Mouse (Mus musculus) limb, embryonic 10.5 days (tissue): Measurements from ENCODE around the gene Fam24a. TPM values are rescaled to one million over a fixed set of nuclear protein-coding genes. Genes with fewer than 3 reads are reported as not detected.

Source experiments
- DNase-seq: peaks from one replicate; pipeline ENCODE4 v3.0.0-alpha.2; 2017; ENCODE audit warnings: low spot score
- H3K27ac ChIP-seq: fragments of 300-500 bp; sonication (generic); 2 replicates; pipeline ENCODE4 v1.5.1; 2016; ENCODE audit warnings: mild to moderate bottlenecking
- H3K27me3 ChIP-seq: fragments of 300-500 bp; sonication (generic); 2 replicates; pipeline ENCODE4 v1.6.1; 2016; ENCODE audit warnings: low read depth, mild to moderate bottlenecking; ENCODE audit not compliant: poor library complexity, severe bottlenecking
- H3K36me3 ChIP-seq: fragments of 300-500 bp; sonication (generic); 2 replicates; pipeline ENCODE4 v1.6.1; 2016; ENCODE audit warnings: mild to moderate bottlenecking, moderate library complexity
- H3K4me1 ChIP-seq: fragments of 300-500 bp; sonication (generic); 2 replicates; pipeline ENCODE4 v1.6.1; 2016
- H3K4me3 ChIP-seq: fragments of 300-500 bp; sonication (generic); 2 replicates; pipeline ENCODE4 v1.5.1; 2016; ENCODE audit warnings: mild to moderate bottlenecking, moderate library complexity
- H3K9me3 ChIP-seq: fragments of 300-500 bp; sonication (generic); replicated peaks from 2 replicates; pipeline ENCODE4 v1.6.1; 2016; ENCODE audit warnings: mild to moderate bottlenecking
- WGBS: fragments of 180-500 bp; shearing (Covaris S2); methylation state at CpG from one replicate; pipeline ENCODE4 v1.1.7; 2016; 5-methylcytosine and 5-hydroxymethylcytosine counted together
- polyA plus RNA-seq: library from polyadenylated mRNA; unstranded; fragments of >200 nt; fragmentation: Nextera tagmentation; extraction: Ambion mirVana; gene quantifications from 2 replicates; pipeline ENCODE4 v1.2.1, GENCODE M21; 2016

Fam24a gene
- polyA plus RNA-seq = not detected in 2 replicates

DNA sequence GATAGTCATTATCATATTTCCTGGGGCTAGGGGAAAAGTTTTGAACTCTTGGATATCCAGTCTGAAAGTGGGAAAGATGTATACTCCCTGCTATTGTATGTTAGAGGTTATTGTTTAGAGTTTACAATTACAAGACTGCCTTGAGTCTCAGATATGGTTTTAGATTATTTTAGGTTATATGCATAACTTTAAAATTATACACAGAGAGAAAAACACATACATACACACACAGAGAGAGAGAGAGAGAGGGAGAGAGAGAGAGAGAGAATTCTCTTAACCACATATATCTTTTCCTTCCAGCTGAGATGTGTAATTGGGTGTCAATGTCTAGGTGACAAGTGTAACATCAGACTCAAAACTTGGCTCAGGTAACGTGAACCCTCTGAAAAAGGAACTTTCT lies at the start of gene Fam24a:
TSS of gene Fam24a (plus strand) at position 301 of the 400 bp plus-strand sequence.
- H3K4me3 ChIP-seq = no peak within 1 kb of the TSS
- H3K4me1 ChIP-seq = no peaks in the 10 kb centered on the region
- no peaks in the 10 kb centered on the region for H3K9me3 ChIP-seq
- DNase-seq = no peak
- no peaks in the 10 kb centered on the region for H3K27me3 ChIP-seq
- WGBS = 54% methylated on average over 1 of the region's 1 CpGs
- H3K36me3 ChIP-seq = 0 out of 2 replicates have a peak, but pooled peaks cover 4% of the 10 kb centered on the region
- no peak within 1 kb of the TSS for H3K27ac ChIP-seq

DNA sequence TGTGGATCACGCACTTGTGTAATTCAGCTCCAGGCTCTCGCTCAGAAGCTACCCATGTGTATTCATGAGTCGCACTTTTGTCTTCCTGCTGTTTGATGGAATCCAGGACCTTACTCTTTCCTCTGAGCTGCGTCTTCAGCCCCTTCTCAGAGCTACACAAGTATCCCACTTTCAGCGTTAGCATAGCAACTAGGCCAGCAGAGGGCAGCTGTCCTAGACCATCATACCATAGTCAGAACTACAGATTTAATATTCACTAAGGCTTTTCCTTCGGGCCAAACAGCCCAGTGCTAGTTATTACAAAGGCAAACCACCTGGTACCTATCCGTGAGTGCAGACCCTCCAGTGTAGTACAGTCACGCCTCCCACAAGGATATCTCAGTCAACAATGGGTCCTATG lies 36.5 kb upstream of the Fam24a start:
- H3K27me3 ChIP-seq = no peaks in the 10 kb centered on the region
- H3K27ac ChIP-seq = no peak overlapping the region
- DNase-seq = no peak
- WGBS = 77% methylated on average over 8 of the region's 8 CpGs
- H3K4me3 ChIP-seq = no peak overlapping the region
- H3K36me3 ChIP-seq = no peaks in the 10 kb centered on the region
- no peaks in the 10 kb centered on the region for H3K4me1 ChIP-seq
- H3K9me3 ChIP-seq = no peaks in the 10 kb centered on the region

DNA sequence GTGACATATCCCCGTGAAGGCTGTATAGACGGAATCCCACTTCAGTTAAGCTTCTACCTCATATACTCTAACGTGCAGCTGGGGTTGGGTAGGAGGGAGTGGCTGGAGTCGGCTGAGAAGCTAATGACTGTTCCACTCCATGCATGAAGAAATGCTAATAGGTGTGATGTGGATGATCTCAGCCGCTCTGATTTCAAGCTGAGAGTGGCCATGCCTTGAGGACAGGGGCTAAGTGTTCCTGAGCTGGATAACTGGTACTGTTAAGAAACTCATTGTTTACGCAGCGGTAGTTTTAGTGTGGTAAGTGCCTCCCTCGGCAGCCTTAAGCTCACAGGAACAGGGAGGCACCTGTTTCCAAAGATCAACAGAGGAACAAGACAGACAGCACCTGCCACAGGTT lies 30.3 kb upstream of the Fam24a start:
- DNase-seq = no peak
- Histone ChIP-seq H3K27ac (no peak overlapping the region), H3K36me3 (no peaks in the 10 kb centered on the region), H3K4me3 (no peak overlapping the region), H3K4me1 (no peaks in the 10 kb centered on the region), H3K27me3 (no peaks in the 10 kb centered on the region), H3K9me3 (no peaks in the 10 kb centered on the region)
- WGBS = 87% methylated on average over 8 of the region's 8 CpGs

GRCm38 (mm10) chr7:131306733-131307132 lies 26.9 kb upstream of the Fam24a start:
- H3K27me3 ChIP-seq = no peaks in the 10 kb centered on the region
- no peak overlapping the region for H3K27ac ChIP-seq
- H3K36me3 ChIP-seq = no peaks in the 10 kb centered on the region
- no peak overlapping the region for H3K4me3 ChIP-seq
- no peaks in the 10 kb centered on the region for H3K9me3 ChIP-seq
- 82% methylated on average over 5 of the region's 5 CpGs for WGBS
- DNase-seq = no peak
- H3K4me1 ChIP-seq = no peaks in the 10 kb centered on the region

DNA sequence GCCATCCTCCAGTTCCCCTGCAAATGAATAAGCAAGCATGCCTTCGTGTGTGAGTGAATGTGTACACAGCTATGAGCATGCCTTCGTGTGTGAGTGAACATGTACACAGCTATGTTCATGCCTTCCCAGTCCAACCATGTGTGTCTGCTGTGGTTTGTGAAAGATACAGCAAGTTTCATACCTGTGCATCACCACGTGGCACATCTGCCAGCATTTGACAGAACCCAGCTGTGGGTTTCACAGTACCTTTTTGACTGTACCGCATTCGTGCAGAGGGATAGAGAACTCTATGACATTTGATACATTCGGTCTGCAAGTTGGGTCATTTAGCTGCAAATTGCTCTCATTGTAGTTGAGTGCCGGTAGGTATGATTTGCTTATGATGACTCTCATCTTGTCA lies 19.2 kb upstream of the Fam24a start:
- Histone ChIP-seq H3K9me3 (no peaks in the 10 kb centered on the region), H3K4me3 (no peak overlapping the region), H3K27ac (no peak overlapping the region), H3K36me3 (no peaks in the 10 kb centered on the region), H3K27me3 (no peaks in the 10 kb centered on the region), H3K4me1 (no peaks in the 10 kb centered on the region)
- 88% methylated on average over 7 of the region's 7 CpGs for WGBS
- DNase-seq = no peak

GRCm38 (mm10) chr7:131317587-131317986 lies 16.1 kb upstream of the Fam24a start:
- DNase-seq = no peak
- 65% methylated on average over 12 of the region's 12 CpGs for WGBS

DNA sequence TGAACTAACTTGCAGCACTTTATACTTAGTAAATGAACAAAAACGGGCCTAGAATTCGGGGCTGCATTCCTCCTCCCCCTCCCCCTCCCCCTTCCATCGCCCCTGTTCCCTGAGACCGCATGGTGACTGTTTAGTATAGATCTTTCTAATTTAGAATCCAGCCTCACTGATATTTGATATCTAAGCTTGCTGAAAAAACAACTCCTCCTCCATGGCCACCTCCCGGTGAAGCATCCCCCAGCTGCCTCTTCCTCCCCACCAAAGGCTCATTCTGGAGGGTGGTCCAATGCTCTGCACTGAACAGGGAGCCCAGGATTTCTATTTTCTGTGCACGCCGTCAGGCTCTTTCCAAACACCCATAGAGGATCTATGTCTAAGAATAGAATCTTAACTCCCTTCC lies 15.3 kb upstream of the Fam24a start:
- no peaks in the 10 kb centered on the region for H3K36me3 ChIP-seq
- no peak overlapping the region for H3K27ac ChIP-seq
- DNase-seq = no peak
- H3K27me3 ChIP-seq = no peaks in the 10 kb centered on the region
- H3K9me3 ChIP-seq = no peaks in the 10 kb centered on the region
- H3K4me1 ChIP-seq = no peaks in the 10 kb centered on the region
- no peak overlapping the region for H3K4me3 ChIP-seq
- WGBS = 88% methylated on average over 5 of the region's 7 CpGs

More at GRCm38 (mm10) chr7:131317587-131317986, 16.1 kb upstream of the Fam24a start:
- no peak overlapping the region for H3K27ac ChIP-seq
- H3K4me1 ChIP-seq = no peaks in the 10 kb centered on the region
- no peaks in the 10 kb centered on the region for H3K9me3 ChIP-seq
- no peaks in the 10 kb centered on the region for H3K36me3 ChIP-seq
- no peaks in the 10 kb centered on the region for H3K27me3 ChIP-seq
- H3K4me3 ChIP-seq = no peak overlapping the region

- DNase-seq = no peak
These were observed 11.5 kb upstream of the Fam24a start, which contains the start of gene Cuzd1 for GRCm38 (mm10) chr7:131322192-131322591. Gene Cuzd1 (minus strand): TSS chr7:131322292.

DNA sequence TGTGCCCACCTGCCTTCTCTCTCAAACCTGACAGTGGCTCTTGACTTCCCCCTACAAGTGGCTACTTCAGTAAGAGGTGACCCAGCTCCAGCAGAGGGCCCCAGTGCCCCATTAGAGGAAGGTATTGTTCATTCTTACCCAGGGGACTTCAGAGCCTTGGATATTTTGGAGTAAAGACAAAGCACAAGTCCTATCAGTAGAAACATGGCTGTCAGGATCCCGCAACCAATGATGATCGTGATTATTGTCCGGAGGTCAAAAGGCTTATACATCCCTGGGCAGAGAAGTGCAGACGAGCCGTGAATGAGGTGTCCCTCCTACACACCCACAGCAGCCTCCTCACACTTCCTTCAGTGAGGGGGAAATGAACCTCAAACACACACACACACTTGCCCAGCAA lies 6.6 kb upstream of the Fam24a start:
- Histone ChIP-seq H3K27me3 (no peaks in the 10 kb centered on the region), H3K4me1 (no peaks in the 10 kb centered on the region), H3K27ac (no peak overlapping the region), H3K9me3 (no peaks in the 10 kb centered on the region), H3K4me3 (no peak overlapping the region), H3K36me3 (no peaks in the 10 kb centered on the region)
- WGBS = 88% methylated on average over 5 of the region's 5 CpGs
- DNase-seq = no peak

More at GRCm38 (mm10) chr7:131322192-131322591, 11.5 kb upstream of the Fam24a start, which contains the start of gene Cuzd1:
- WGBS = 86% methylated on average over 2 of the region's 2 CpGs
- Histone ChIP-seq H3K9me3 (no peaks in the 10 kb centered on the region), H3K27ac (no peak within 1 kb of the TSS), H3K36me3 (no peaks in the 10 kb centered on the region), H3K4me1 (no peaks in the 10 kb centered on the region), H3K4me3 (no peak within 1 kb of the TSS), H3K27me3 (no peaks in the 10 kb centered on the region)

GRCm38 (mm10) chr7:131329416-131329815 lies 4.2 kb upstream of the Fam24a start, which contains the start of gene Fam24b:
Gene Fam24b (minus strand): TSS chr7:131329516.
- Histone ChIP-seq H3K27ac (no peak within 1 kb of the TSS), H3K36me3 (no peaks in the 10 kb centered on the region), H3K4me3 (no peak within 1 kb of the TSS), H3K9me3 (no peaks in the 10 kb centered on the region), H3K4me1 (no peaks in the 10 kb centered on the region), H3K27me3 (no peaks in the 10 kb centered on the region)
- no peak for DNase-seq
- WGBS = 91% methylated on average over 5 of the region's 5 CpGs

GRCm38 (mm10) chr7:131331688-131332087 lies 2.0 kb upstream of the Fam24a start:
- H3K36me3 ChIP-seq = no peaks in the 10 kb centered on the region
- no peaks in the 10 kb centered on the region for H3K9me3 ChIP-seq
- H3K4me3 ChIP-seq = no peak overlapping the region
- no peaks in the 10 kb centered on the region for H3K4me1 ChIP-seq
- no peaks in the 10 kb centered on the region for H3K27me3 ChIP-seq
- no peak overlapping the region for H3K27ac ChIP-seq
- no peak for DNase-seq
- WGBS = 75% methylated on average over 2 of the region's 2 CpGs

GRCm38 (mm10) chr7:131337502-131338068 lies 3.9 kb downstream of the Fam24a start:
- H3K4me1 ChIP-seq = no peaks in the 10 kb centered on the region
- DNase-seq = no peak
- 80% methylated on average over 8 of the region's 8 CpGs for WGBS
- H3K36me3 ChIP-seq = peaks cover 40% of the 10 kb centered on the region
- H3K4me3 ChIP-seq = no peak overlapping the region
- H3K27me3 ChIP-seq = no peaks in the 10 kb centered on the region
- H3K9me3 ChIP-seq = no peaks in the 10 kb centered on the region
- H3K27ac ChIP-seq = no peak overlapping the region

DNA sequence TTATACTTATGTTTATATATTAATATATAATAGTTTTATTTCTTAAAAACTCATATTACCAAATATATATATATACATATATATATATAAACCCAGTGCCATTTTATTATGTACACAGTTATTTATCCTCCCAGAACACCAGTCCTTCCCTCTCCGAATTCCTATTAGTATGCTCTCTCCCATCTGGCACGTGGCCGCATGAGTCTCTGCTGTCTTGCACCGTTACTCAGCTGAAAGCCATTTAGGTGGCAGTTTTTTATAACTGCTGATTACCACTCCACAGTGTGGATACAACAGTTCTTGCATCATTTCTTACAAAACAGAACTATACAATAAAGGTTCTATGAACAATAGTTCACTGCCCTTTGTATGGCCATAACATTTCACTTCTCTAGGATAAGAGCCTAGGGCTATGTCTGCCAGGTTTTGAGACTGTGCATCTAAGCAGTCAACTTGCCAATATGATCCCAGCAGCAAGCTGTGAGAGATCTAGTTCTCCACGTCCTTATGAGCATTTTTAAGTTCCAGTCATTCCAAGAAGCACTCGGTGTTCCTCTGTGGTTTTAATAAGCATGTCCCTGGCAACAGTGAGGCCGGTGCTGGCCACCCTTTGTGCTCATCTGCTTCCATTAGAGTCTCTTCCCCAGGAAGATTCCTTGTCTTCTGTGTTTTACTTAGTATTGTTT lies 12.3 kb downstream of the Fam24a start:
- WGBS = 94% methylated on average over 7 of the region's 7 CpGs
- H3K4me1 ChIP-seq = no peaks in the 10 kb centered on the region
- H3K36me3 ChIP-seq = peaks cover 90% of the 10 kb centered on the region

More for the DNA sequence above, 12.3 kb downstream of the Fam24a start:
- Histone ChIP-seq H3K27me3 (no peaks in the 10 kb centered on the region), H3K4me3 (no peak overlapping the region), H3K27ac (no peak overlapping the region), H3K9me3 (no peaks in the 10 kb centered on the region)
- DNase-seq = no peak
